Mouse (Mus musculus): ENCODE measurements around the gene Kcnh4. TPM values are rescaled to one million over a fixed set of nuclear protein-coding genes. Genes with fewer than 3 reads are reported as not detected.

The Kcnh4 gene
- total RNA-seq, 1 experiment from 2014 or later: not detected

DNA sequence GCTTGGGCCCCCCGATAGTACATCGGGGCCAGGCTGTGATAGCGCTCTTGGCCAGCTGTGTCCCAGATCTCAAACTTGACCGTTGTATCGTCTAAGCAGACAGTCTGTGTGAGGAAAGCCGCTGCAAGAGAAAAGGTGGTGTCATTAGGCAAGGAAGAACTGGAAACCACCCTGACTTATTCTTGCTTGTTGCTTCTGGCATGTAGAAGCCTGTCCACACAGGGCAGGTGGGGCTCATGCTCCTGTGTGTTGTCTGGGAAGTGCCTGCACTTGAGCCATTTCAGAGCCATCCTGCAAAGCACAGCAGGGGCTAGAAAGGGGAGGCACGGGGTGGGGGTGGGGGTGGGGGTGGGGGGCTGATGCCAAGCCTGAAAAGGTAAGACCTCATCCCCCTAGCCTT is 41.3 kb downstream of the Kcnh4 start:
- no peak for ATAC-seq (replicated peaks; ENCODE audit: insufficient number of reproducible peaks, low FRiP score, low TSS enrichment, poor library complexity, severe bottlenecking)

DNA sequence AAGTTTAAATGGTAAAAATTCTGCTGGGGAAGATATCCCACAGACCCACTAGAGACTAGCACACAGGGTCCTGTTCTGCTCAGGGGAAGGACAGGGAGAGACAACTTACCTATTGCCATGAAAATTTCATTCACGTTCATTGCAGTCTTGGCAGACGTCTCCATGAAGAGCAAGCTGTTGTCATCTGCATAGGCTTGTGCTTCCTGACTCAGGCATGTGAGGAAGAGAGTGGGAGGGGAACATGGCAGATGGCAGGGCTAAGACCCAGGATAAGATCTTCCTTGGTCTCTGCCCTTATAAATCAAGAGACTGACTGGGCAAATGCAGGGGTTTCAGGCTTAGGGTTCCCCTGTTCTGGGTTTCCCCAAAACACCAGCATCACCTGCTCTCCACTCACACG is 43.1 kb downstream of the Kcnh4 start:
- ATAC-seq (replicated peaks; ENCODE audit: insufficient number of reproducible peaks, low FRiP score, low TSS enrichment, poor library complexity, severe bottlenecking): no peak

- no peak for ATAC-seq (replicated peaks; ENCODE audit: insufficient number of reproducible peaks, low FRiP score, low TSS enrichment, poor library complexity, severe bottlenecking)
Observed at GRCm38 (mm10) chr11:100714948-100715347, 44.8 kb downstream of the Kcnh4 start.

DNA sequence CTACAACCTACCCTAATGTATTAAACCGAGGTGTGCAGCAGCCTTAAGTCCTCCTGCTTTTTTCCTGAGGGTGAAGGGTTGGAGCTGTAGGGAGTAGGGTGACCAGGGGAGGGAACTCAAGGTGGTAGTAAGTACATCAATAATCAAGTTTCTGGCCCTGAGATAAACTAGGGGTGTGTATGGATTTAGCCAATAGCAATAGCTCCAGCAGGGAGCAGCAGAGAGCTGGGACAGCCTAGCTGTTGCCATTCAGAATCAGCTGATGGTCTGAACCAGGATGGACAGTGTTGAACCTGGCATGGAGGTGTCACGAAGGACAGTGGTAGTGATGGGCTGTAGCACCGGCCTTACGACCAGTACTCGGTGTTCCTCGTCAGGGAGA is 45.2 kb downstream of the Kcnh4 start:
- ATAC-seq (replicated peaks; ENCODE audit: insufficient number of reproducible peaks, low FRiP score, low TSS enrichment, poor library complexity, severe bottlenecking): peak; percentile 60

- ATAC-seq (replicated peaks; ENCODE audit: insufficient number of reproducible peaks, low FRiP score, low TSS enrichment, poor library complexity, severe bottlenecking): peak; percentile 18; the same call in 1 of the 2 replicates
Observed at GRCm38 (mm10) chr11:100713735-100714533, 45.8 kb downstream of the Kcnh4 start, which contains the start of gene Hspb9. Gene Hspb9, plus strand, starts transcription at chr11:100713850.

DNA sequence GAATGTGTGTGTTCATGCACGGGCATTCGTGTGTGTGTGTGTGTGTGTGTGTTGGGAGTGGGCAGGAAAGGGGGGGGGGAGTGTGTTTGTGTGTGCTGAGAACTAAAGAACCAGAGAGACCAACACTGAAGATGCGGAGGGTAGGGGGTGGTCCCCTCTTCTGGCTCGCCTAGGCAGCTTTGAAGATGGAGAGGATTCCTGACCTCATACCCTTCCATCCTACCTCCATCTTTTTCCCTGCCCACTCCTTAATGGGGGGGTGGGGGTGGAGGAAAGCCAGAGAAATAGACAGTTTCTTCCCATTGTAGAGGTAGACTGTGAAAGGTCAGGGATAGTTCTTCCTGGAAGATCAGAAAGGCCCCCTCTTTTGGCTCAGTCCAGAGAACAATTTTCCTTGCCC is 46.6 kb downstream of the Kcnh4 start:
- ATAC-seq (replicated peaks; ENCODE audit: insufficient number of reproducible peaks, low FRiP score, low TSS enrichment, poor library complexity, severe bottlenecking): no peak

GRCm38 (mm10) chr11:100711783-100712615 is 47.7 kb downstream of the Kcnh4 start, which contains the start of gene Kat2a:
Gene Kat2a, minus strand, starts transcription at chr11:100712465.
- ATAC-seq (replicated peaks; ENCODE audit: insufficient number of reproducible peaks, low FRiP score, low TSS enrichment, poor library complexity, severe bottlenecking): no peak

DNA sequence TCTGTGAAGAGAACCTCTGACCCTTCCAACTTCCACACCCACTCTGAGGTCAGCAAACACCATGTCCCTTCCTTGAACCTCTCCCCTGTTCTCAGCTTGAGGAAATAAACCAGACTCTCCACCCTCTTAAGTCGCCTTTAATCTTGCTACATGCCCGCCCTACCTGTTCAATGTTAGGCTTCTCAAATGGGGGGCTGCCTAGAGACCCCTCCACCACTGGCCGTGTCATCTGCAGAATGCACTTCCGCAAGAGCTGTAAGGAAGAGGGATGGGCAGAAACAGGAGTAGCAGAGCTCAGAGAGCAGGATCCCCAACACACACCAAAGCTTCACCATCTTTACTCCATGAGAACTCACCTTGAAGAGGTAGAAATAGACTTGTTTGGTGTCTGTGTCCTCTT is 48.8 kb downstream of the Kcnh4 start:
- ATAC-seq (replicated peaks; ENCODE audit: insufficient number of reproducible peaks, low FRiP score, low TSS enrichment, poor library complexity, severe bottlenecking): no peak

DNA sequence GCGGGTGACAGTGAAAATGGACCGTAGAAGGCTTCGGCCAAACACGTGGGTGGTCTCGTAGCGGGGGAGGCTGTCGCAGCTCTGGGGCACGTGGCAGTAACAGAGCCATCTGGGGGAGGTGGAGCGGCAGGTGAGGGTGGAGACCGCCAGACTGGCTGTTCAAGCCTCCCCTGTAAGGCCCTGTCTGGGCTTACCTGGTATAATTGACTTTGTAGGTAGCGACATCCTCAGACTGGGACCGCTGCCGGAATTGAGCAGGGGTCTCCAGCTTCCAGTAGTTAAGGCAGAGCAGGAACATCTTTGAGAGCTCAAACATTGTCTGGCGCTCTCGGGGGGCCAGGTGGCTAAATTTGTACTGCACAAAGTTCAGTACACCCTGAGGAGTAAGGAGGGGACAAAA is 49.2 kb downstream of the Kcnh4 start:
- no peak for ATAC-seq (replicated peaks; ENCODE audit: insufficient number of reproducible peaks, low FRiP score, low TSS enrichment, poor library complexity, severe bottlenecking)

DNA sequence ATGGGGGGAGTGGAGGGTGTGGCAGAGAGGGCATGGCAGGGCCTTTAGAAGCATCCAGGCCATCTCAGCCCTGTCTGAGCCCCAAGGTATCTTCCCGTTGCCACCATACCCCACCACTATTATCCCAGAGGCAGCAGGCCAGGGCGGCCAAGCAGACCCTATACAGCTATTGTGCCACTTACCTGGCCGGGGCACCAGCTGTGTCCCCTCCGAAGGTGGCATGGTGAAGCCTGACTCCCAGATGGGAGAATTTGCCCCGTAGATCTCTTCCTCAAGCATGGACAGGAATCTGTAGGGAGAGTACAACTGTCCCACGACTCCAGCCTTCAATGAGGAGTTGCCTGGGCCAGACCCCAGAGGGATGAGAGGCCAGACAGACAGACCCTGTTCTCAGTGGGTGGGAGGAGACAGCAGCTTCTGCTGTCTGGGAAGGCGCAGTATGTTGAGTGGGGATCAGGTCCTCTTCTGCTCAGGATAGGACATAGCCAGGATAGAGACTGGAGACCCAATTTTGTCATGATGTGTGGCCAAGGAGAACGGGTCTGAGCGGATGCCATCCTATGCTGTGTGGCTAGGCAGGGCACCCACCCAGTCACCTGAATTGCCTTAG is 50.4 kb downstream of the Kcnh4 start:
- no peak for ATAC-seq (replicated peaks; ENCODE audit: insufficient number of reproducible peaks, low FRiP score, low TSS enrichment, poor library complexity, severe bottlenecking)

GRCm38 (mm10) chr11:100705095-100705747 is 54.5 kb downstream of the Kcnh4 start:
- ATAC-seq (replicated peaks; ENCODE audit: insufficient number of reproducible peaks, low FRiP score, low TSS enrichment, poor library complexity, severe bottlenecking): no peak

DNA sequence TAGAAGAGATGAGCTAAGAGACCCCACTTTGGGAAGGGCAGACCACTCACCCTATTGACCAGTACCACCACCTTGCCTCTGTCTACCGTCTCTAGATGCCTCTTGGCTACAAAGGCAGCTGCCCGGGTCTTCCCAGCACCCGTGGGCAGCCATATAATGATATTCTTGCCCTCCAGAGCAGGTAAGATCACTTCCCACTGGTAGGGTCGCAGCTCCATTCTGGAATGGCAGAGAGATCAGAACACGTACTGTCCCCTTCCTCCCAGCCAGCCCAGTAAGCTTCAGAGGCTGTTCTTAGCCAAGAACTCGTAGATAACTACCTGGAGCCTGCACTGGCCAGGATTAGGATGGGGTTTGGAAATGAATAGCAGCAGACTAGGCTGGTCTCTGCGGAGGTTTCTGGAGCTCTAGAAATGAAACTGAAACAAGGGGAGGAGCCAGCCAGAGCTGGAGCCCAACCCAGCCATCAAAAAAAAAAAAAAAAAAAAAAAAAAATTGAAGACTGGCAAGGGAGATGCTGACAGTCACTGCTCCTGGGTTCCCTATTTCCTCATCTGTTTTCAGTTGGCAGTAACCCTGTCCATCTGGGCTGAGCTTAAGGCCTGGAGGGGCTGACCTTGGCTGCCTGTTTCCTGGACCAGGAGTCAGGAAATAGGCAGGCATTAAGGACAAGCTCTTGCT is 55.8 kb downstream of the Kcnh4 start, which contains the start of gene Dhx58:
Dhx58 (minus strand) TSS at position 421 of the 681 bp plus-strand sequence.
- 0 out of 2 replicates have a peak, but pooled peaks have one; percentile 15 for ATAC-seq (replicated peaks; ENCODE audit: insufficient number of reproducible peaks, low FRiP score, low TSS enrichment, poor library complexity, severe bottlenecking)

GRCm38 (mm10) chr11:100703366-100703765 is 56.4 kb downstream of the Kcnh4 start:
- no peak for ATAC-seq (replicated peaks; ENCODE audit: insufficient number of reproducible peaks, low FRiP score, low TSS enrichment, poor library complexity, severe bottlenecking)

GRCm38 (mm10) chr11:100702906-100703305 is 56.8 kb downstream of the Kcnh4 start:
- no peak; the same call in 1 of the 2 replicates for ATAC-seq (replicated peaks; ENCODE audit: insufficient number of reproducible peaks, low FRiP score, low TSS enrichment, poor library complexity, severe bottlenecking)

DNA sequence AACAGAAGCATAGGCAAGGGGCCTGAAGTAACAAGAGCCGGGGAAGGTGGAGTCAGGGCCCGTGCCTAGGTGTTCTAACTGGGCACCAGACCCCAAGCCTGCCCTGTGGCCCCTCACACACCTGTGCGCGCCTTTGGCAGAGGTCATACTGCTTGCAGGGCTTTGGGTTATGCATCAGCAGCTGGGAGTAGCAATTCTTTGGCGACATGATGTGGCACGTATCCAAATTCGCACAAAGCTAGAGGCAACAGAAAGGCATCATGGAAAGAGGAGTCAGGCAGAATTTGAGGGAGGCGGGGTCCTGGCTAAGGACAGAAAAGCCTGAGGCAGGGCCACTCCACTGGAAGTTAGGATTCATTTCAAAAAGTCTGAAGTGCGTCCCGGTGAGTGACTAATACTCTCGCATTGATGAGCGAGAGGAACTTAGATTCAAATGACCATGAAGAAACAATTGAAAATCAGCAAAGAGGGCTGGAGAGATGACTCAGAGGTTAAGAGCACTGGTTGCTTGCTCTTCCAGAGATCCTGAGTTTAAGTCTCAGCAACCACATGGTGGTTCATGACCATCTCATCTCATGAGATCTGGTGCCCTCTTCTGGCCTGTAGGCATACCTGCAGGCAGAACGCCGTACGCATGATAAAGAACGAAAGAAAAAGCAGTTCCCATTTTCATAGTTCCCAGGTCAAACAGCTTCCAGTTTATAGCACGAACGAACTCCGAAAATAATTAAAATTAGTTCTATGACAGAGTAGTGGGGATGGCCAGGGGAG is 57.5 kb downstream of the Kcnh4 start:
- ATAC-seq (replicated peaks; ENCODE audit: insufficient number of reproducible peaks, low FRiP score, low TSS enrichment, poor library complexity, severe bottlenecking): peak; percentile 58

DNA sequence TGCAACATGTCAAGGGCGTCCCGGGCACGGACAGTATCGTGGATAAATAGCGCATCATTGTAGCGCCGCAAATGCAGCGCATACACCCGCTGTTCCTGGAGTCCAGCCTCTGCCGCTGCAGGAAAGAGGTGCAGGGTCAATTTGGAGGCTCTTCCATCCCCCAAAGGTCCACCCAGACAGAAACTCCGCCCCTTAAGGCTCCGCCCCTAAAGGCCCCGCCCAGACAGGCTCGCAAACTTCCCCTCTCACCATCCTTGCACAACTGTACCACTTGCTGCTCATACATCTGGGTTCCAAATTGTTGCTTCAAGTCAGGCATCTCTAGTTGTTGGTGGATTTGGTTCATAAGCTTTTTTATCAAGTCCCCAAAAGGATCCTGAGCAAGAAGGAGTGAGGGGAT is 58.4 kb downstream of the Kcnh4 start:
- ATAC-seq (replicated peaks; ENCODE audit: insufficient number of reproducible peaks, low FRiP score, low TSS enrichment, poor library complexity, severe bottlenecking): peak; percentile 60

DNA sequence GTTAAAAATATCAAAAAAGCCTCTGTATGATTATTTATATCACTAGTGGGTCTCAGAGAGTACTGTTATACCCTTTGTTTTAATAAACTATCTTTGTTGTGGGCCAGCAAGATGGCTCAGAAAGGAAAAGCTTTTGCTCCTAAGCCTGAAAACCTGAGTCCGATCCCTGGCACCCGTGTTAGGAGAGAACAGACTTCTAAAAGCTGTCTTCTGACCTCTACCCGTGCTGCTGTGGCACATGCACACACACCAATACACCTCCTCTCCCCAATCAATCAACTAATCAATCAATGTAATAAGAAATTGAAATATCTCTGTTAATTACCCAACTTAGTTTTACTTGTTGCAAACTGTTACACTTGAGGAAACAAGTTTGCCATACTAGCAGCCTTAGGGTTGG is 59.0 kb downstream of the Kcnh4 start:
- ATAC-seq (replicated peaks; ENCODE audit: insufficient number of reproducible peaks, low FRiP score, low TSS enrichment, poor library complexity, severe bottlenecking): no peak

DNA sequence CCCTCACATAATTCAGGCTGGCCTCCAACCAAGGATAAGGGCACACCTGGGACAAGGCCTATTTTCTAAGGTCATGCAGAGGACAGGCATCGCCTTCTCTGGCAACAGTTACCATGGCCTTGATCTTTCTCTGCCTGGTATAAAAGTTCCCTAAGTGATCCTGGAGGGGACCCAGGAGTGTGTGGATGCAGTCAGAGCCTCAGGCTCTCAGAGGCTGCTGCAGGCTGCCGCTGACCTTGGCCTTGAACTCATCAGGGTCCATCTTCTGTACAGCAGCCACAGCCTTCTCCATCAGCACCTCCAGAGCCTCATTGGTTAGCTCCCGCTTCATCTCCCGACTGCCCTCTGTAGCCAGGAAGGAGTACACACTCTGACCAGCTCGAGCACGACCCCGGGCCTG is 61.8 kb downstream of the Kcnh4 start:
- no peak for ATAC-seq (replicated peaks; ENCODE audit: insufficient number of reproducible peaks, low FRiP score, low TSS enrichment, poor library complexity, severe bottlenecking)
